Mouse (Mus musculus): ENCODE measurements around the gene Asns.
A peak's percentile ranks its signal among the peaks of the same experiment; 100 is the strongest.

Gene Asns

DNA sequence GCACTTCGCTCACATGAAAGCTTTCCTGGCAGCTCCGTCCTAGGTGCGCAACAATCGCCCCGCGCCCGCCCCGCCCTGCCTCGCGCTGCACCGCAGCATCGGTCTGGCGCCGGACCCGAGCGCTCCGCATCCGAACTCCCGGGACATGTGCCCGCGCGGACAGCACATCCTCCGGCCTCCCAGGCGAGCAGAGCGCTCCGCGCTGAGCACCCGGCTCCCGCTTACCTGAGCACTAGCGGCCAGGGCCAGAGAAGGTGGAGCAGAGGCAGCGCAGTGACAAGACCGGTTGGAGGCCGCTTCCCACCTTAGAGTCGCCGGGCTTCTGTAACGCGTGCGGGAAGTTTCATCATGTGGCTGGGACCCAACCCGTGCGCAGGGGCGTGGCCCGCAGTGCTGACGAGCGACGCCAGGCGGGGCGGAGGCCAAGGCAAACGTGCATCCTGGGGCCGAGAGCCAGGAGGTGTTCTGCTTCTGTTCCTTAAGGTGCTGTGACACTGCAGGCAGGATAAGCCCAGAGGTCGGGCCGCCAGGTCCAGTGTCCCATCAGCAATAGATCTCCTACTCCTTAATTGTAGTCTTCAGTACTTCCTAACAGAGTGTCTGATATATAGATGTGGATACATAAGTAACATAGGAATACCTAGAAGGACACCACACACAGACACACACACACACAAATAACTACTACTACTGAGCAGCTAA is at the start of gene Asns:
Asns (minus strand) TSS at position 371 of the 702 bp plus-strand sequence.
- DNase-seq (ENCODE audit: low read depth): peak; percentile 87

DNA sequence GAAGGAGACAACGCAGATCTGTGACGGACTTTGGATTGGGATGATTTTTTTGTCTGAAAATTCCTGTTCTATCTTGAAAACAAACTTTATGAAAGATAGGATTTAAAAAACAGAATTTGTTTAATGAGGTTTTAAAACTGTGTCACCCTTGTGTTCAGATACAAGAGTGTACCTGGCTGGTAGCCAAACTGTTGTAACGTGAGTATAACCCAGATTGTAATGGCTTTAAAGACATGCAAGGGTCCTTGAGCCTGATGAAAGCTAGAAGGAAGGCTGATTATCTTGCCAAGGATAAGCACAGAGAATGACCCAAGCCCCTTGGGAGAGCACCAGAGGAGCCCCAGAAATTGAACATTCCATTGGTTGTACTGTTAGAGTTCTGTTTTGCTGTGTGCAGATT is 48.7 kb upstream of the Asns start:
- DNase-seq (ENCODE audit: low read depth): no peak

DNA sequence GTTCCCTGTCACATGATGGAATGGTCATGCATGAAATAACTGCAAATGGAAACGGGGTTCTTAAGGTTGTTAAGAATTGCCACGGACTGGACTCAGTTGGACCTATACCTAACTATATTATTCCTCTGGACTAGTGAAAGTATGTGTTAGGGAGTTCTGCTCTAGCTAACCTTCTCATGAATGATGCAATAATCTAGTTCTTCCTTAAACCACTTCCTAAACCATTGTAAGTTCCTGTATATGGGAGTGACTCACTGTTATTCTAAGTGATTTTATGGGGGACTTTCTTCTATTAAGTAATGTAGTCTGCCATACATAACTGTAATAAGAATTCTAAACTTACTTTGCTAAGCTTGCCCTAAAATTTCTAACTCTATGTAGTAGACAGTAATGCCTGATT is 44.8 kb upstream of the Asns start:
- no peak for DNase-seq (ENCODE audit: low read depth)

DNA sequence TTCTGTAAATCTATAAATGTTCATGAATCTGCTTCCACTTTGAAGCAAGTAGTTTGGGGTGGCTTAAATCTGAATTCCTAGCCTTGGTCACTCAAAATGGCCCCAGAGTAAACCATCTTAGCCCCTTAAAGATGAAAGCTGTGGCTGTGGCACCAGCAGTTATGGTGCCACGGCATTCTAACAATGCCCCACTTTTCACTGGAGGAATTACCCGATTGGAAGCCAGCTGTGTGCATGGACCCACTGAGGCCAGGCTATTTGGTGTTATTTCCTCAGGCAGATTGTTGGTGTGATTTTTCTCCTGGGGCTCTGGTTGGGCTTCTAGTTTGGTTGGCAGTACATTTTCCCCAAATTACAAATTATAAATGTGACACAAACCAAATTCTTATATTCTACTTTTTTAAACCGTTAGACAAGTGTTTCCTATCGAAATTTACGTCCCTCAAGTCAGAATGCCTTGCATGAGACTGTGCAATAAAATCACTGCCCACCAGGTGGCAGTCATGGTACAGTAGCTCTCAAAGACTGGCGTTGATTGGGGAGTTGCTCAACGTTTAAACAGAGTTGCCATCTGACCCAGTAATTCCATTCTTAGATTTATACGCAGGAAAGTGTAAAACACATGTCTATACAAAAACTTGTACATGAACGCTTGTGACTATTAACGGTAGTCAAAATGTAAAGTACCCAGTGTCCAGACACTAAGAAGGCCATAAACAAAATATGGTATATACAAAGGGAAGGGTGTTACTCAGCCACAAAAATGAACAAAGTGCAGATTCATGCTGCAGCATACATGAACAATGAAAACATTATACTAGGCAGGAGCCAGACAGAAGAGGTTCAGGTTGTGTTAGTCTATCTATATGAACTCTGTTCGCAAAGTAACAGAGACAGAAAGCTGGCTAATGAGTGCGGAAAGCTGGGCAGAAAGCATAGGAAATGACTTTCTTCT is 40.0 kb upstream of the Asns start:
- peak; percentile 88 for DNase-seq (ENCODE audit: low read depth)

DNA sequence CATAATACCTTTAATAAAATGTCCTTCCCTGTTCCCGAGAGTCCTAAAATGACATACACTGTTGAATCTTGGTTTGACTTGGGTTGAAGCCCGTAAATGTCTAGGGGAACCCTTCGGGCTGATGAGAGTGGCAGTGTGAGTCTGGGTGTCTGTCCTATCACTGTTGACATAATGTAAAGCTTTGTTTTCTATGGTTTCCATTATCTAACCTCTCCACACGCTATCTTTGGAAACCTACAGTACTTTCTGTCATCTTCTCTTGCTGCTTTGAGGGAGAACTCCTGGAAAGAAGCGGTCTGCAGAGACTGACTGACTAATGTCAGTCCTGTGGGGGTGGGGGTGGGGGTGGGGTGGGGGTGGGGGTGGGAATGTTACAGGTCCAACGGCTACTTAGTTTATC is 39.0 kb upstream of the Asns start:
- DNase-seq (ENCODE audit: low read depth): peak; percentile 48

DNA sequence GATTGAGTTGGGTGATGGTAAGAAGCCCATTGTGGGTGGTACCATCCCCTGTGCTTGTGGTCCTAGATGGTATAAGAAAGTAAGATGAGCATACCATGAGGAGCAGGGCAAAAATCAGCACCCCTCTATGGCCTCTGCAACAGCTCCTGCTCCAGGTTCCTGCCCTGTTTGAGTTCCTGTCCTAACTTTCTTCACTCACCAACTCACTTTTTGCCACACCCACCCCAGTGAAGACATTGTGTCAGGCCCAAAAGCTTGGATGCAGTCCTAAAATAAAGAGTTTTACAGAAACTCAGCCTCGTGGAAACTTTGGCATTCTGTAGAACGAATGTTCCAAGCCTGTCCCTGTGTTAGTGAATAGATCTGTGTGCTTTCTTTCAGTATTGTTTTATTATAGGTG is 36.1 kb upstream of the Asns start:
- DNase-seq (ENCODE audit: low read depth): no peak

DNA sequence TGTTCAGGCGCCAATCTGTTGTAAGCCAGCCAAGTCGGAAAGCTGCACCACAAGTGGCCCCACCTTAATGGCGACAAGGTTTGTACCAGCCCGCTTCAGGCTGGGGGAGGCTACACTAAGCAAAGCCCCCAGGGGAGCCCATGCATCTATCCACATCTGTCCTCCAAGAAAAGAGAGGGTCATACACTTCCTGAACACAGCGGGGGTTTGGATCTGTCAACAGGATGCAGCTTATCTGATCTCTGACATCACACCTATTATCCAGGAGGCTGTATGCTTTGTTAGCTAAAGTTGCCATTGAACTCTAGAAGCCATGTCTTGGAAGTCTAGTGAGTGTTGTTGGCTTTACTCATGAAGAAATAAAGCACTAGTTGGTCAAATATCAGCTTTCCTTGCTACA is 35.2 kb upstream of the Asns start:
- DNase-seq (ENCODE audit: low read depth): no peak

DNA sequence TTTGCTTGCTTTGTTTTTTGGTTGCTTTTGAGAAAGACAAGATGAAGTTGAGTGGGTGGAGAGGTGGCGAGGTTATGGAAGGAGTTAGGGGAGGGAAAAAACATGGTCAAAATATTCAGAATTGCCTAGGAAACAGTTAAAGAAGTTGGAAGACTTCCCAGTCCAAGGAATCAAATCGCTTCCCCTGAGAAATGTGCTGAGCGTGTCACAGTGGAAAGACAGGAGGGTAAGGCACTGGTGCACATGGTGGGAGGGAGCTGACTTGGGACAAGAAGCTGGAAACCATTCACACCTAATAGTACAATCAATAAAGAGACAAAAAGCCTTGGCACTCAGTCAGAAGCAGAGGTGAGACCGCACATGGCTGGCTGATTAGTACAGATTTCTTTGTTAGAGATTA is 23.2 kb upstream of the Asns start:
- DNase-seq (ENCODE audit: low read depth): no peak

DNA sequence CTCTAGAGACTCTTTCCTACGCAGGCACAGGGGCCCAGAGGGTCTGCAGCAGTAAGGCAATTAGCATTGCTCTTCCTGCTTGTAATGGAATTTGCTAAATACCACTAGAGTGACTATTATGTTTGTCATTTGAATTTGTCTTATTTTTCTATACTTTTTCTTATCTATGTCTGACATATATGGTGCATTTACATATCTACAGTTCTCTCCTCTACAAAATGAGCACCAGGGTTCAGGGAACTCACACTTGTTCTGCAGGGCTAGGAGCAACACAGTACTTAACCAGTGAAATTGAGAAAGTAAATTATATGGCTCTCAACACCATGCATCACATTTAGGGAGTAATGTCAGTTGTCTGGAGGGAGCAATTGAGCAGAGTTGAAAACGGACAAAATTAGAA is 21.2 kb upstream of the Asns start:
- DNase-seq (ENCODE audit: low read depth): no peak

DNA sequence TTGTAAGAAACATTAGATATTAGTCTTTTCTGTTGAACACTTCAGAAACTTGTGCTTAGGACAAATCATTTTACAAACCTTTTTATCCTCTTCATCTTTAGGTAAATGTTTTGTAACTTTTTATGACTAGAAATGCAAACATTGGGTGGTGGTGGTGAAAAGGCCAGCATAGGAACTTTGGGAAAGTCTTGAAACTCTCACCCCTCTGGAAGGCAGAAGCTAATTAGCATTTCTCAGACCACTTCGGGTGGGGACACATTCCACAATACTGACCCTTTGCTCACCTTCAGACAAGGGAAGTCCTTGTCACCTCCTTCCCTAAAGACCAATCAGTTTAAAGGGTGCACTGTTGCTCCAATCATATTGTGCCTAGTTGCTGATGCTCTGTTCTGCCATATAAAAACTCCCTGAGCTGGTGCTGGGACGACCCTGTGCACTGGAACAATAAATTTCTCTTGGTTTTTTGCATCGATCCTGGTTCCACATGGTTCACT is 18.8 kb upstream of the Asns start:
- no peak for DNase-seq (ENCODE audit: low read depth)

DNA sequence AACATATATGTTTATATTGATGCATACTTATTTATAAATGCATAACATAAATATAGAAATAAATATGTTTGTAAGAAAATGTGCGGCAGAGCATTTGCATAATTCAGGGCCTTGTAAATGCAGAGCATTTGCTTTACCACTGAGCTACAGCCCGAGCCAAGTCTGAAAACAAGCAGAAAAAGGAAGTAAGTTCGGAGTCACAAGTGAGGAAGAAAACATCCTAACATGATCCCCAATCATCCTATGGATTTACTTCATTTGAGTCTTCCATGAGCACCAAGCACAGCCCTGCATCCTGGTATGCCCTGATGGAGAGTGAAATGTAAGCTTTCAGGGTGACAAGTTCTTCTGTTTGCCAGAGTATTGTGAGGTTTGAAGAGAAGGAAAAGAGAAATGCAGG is 15.2 kb upstream of the Asns start:
- DNase-seq (ENCODE audit: low read depth): no peak

DNA sequence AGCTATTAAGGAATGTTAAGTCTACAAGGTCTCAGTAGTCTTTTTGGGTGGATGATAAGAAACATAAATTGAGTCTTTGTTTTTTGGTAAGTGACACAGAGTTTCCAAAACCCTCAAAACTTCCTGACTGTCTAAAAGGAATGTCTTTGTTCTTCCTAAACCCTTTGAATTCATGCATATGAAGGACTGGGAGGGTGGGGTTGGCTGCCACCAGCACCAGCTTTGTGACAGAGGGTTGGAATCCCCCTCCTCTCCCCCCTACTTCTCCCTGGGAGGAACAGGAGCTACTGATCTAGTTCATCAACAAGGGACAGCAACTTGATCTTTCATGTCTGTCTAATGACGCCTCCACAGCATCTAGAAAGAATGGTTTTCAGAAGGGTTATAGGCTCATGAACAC is 13.7 kb upstream of the Asns start:
- no peak for DNase-seq (ENCODE audit: low read depth)

DNA sequence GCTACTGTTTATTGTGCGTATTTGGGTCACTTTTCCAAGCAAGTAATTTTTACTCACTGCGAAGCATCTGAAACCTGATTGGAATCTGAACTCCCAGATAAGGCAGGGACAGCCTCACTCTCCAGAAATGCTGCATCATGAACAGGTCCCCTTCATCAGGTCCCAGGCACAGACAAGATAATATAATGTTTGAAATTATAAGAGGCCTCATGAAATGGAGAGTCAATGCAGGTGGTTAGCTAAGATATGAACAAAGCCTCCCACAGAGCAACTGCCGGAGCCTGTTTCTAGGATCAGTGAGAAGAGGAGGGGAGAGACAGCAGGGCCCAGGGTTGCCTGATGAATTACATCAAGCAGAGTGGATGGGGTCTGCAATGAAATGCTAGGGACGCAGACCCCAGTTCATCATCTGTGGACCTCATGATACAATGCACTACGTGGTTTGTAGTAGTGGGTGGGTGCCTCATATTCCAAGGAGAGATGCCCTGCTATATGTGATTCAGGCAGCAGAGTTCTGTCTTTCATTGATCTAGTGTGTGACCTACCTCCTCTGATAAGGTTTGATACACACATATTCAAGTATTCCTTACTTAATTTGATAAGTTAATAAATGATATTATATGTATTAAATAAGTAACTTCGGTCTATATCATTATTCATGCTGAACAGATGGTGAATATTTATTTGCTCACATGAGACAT is 5.1 kb upstream of the Asns start:
- peak; percentile 71 for DNase-seq (ENCODE audit: low read depth)

DNA sequence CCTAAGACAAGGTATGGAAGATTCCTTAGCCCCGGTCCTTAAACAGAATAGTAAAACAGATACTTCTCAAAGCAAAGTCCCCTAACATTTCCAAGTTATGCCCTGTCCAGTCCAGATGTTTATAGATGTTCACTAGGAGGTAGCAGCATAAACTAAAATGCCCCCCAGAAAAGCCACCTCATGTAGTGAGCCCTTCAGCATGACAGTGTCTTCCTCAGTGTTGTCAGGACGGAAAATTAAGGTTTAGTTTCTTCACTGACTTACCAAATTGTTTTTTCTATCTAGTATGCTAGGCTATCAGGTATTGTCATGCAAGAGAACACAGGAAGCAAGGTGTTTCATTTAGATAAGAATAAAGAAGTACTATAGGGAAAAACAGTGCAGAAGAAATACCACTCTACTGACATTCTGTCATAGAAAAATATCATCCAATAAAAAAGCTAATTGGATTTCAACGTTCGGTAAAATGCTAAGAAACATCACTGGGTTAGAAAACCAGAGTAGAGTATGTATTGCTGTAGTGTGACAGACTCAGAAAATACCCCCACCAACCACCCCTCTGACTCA is 4.1 kb upstream of the Asns start:
- peak; percentile 49 for DNase-seq (ENCODE audit: low read depth)

DNA sequence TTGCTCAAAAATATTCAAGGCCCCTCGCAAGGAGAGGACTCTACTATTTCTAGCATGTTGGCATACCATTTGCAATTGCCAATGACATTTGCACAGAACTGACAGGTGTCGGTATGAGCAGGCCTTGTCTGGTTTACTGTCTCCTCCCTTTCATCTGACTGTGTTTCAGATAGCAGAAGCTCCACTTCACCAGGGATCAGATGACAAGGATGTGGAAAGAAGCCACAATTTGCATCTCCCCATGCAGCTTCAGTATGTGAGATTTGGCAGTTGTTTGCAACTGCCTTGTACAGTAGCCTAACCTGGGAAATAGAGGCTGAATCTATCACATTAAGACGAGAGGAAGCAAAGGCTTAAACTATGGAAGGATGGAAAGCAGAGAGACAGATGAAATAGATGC is 3.6 kb upstream of the Asns start:
- peak; percentile 36 for DNase-seq (ENCODE audit: low read depth)

DNA sequence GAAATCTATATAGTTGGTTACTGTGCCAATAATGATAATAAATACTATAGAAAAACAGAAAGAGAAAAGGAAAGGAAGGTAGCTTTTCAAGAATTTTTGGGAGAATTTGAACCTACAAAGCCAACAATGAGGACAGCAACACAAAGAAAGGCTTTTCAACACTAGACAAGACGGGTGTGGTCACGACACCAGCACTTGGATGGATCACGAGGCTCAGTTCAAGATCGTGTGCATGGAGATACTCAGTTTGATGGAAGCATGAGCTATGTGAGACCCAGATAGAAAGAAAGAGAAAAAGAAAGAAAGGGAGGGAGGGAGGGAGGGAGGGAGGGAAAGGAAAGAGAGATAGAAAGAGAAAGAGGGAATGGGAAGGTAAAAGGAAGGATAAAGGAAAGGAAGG is 2.8 kb upstream of the Asns start:
- DNase-seq (ENCODE audit: low read depth): no peak

DNA sequence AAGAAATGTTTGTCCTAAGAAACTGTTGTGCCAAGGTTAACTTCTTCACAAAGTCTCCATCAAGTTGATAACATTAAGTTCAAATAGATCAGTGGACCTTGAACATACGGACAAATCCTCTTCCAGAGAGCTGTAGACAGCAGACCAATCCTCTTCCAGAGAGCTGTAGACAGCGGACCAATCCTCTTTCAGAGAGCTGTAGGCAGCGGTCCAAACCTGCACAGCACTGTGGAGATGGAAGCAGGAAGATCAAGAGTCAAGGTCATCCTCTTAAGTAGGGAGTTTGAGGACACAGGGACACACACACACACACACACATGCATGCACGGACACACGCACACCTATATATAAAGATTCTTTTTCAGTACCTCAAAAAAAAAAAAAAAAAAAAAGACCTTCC is 612 bp upstream of the Asns start:
- DNase-seq (ENCODE audit: low read depth): no peak

DNA sequence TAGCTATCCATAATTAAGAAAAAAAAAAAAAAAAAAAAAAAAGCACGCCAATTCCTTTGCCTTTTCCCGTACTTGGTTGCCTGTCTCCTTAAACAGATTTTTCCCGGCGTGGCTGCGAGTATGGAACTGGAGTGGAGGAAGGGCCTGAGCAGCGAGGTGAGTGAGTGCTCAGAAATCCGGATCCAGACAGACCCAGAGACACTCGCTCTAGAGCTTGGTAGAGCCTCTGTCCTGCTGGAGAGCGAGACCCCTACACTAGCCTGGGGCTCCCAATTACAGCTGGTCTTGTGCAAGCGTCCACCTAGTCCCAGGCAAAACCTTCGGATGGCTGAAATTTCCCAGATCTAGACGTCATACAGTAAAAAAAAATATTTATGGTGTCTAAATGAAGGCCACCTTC is 603 bp downstream of the Asns start:
- no peak for DNase-seq (ENCODE audit: low read depth)

DNA sequence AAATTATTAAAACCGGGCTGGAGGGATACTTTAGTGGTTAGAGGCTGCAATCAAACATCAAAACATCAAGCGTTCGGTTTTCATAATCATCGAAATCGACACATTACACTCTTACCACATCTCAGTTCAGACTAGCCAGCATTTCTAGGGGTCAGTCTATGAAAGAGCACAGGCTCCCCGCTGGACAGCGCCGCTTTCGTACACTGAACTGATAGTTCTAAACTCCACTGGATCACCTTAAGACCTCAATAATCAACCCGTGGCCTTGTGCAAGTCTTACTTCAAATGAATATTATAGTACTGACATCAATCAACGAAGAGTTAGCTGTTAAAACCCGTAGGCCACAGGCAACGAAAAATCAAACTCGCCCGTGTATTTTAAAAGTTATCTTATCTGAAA is 1.0 kb downstream of the Asns start:
- DNase-seq (ENCODE audit: low read depth): no peak

DNA sequence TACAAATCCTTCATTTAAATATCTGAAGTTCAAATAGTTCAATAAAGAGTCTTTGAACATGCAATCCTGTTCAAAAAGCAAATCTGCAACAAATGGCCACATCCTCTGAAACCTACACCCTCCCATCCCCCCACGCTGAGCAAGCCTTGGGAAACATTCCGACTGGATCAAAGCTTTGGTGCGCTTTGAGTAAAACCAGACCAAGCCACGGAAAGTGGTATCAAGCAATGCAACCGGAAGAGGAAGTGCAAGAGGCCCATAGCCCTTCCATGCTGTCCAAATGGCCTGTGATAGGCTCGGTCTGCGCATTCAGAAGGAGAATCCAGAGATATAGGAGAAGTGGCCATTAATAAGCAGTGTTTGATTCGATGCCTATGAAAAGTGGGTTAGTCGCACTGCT is 2.6 kb downstream of the Asns start:
- no peak for DNase-seq (ENCODE audit: low read depth)

DNA sequence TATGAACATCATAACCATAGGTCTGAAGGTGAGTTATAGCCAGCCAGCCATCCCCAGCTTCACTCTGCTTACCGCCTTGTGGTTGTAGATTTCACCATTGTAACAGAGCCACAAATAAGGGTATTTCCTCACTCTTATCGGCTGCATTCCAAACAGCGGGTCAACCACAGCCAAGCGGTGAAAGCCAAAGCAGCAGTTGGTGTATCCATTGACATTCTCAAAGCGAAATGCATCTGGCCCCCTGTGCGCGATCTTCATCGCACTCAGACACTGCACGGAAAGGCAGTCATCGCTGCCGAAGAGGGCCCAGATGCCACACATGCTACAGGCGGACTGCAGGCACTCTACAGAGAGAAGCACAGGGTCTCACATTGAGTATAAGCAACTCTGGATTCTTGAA is 3.9 kb downstream of the Asns start:
- DNase-seq (ENCODE audit: low read depth): no peak

DNA sequence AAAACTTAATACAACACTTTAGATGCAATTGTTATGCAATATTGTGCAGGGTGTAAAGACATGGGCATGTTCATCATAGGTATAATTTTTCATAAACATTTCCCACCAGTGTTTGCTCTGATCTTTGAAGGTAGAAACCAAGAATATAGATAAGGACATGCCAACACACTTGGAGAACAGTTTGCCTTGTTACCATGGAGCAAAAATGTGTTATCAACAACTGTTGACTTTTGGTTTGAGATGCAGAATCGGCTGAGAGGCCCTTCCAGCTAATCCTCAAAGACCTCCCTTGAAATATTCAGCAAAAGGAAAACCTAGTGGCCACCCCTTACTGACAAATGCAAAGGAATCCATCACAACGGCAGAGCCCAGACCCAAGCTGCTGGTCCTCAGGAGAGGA is 7.0 kb downstream of the Asns start:
- DNase-seq (ENCODE audit: low read depth): no peak
